Mouse (Mus musculus) induced T-regulatory cell, adult 2 months (primary cell): ENCODE measurements at regions not wholly inside any gene's neighbourhood (a gene's known extent, or its start where the extent isn't known, plus 50 kb on each side); places are given as distances from the start of the nearest gene placed in this dataset.

Experiments
- DNase-seq: peaks from one replicate; pipeline ENCODE4 v3.0.0-alpha.2; 2012; ENCODE audit warnings: low read depth

DNA sequence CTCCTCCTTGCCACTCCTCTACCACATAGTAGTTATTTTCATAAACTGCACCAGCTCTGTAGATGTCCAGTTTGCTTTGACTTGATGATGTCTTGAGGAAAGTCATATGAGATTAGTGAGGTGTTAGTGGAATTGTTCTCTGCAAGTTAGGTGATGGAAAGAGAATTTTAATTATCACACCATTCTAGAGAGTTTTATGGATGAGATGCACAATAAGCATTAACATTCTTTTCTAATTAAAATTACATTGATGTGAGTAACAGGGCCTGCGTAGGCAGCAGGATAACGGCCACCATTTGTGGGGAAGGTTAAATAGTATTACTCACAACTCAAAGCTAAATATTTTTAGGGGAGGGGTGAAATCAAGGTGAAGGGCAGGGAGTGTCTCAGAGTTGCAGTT, 466.7 kb downstream of the Pik3r1 start:
- DNase-seq, result no peak

DNA sequence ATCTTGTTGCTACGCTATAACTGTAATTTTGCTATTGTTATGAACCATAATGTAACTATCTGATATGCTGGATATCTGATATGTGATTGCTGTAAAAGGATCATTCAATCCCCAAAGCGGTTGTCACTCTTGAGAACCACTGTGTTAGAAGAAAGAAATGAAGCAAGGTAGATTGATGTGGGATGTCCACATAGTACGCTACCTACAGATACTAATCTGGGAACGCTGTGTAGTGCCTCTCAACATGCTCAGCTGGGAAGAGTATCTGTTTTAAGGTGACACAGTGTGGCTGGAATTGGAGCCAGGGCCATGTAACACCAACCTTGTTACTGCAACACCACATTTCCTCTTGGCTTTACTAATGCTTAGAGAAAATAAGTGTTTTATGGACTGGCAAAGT, 456.2 kb upstream of the Slc30a5 start:
- no peak for DNase-seq

DNA sequence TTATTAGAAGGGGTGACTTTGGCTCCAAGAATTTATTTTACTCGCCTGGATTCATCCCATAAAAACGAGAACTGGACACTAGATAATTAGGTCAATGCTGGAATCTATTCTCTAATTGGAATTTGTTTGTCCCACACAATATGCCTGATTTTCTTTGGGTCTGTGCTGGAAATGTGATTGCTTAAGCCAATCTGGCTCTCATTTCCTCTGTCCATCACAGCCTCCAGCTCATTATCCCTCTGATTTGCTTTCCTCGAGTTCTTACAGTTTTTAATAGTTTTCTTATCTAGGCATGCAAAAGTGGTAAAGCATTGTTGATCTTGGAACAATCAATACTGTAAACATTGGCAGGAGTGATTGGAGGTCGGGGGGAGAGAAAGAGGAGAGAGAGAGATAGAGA, 453.9 kb upstream of the Slc30a5 start:
- DNase-seq, result no peak

DNA sequence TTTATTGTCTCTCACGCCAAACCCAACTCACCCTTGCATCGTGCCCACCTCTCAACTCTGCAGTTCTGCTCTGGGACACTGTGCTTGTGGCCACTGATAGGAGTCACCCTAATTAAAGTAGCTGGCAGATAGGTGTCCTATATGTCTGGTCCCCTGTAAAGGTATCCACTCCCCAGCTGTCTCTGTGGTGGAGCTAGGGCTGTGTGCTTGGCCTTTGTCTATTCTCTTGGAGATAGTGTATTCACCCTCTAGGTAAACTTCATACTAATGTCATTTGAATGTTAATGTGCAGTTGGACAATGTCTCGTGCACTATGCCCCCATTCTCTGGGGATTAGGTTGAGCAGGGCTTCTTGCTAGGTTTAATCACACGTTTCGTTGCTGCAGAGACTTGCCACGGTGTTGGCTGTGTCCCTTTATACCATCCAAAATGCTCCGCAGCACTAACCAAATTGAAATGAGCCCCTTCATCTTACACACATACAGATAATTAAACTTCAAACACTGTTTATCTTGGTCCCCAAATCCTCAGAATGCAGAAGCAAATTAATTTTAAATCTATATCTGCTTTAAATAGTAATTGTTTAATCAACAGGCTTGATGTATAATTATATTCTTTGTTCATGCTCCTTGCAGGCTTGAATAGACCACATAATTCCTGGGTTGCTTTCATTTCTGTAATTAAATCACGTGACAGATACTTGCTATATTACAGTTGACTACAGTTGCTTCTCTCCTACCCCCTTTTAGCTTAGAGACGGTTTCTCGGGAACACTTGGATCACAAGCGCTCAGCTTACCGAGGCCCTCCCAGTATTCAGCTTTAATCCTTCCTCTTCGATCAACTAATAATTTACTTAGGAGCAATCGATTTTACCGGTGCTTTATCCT, 453.0 kb upstream of the Slc30a5 start:
- DNase-seq, result no peak

DNA sequence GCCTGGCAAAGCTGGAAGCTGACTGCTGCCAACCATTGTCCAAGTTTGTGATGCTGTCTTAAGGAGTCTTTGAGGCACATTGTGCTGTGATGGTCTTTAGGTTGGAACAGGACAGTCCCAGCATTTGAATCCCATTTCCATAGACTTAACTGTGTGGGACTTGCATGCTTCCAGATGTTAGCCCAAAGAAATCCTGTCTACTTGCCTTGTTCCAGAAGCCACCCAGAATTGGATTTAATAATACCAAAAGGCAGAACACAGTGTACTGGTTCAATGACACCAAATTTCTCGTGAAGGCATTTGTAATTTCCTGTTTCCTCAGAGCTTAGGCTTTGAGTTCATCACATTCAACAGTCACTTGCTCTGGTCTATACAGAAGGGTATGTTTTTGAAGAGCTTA, 444.9 kb upstream of the Slc30a5 start:
- no peak for DNase-seq

DNA sequence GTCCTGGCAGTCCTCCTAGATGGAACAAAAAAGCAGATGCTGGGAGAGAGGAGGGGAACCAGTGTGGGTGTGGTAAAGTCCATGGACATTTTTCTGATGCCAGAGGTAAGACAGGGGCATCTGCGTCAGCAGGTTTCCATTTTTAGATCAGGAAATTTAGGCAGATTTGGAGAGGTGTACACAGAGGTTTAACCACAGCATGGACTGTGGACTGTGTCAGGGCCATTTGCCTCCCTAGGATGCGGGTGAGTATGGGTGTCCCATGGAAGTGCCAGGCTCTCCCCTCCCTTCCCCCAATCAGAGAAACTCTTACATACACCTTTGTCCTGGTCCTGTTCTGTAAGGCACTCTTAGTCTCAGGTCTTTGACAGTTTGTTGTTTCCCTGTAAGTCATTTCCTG, 443.5 kb upstream of the Slc30a5 start:
- no peak for DNase-seq

DNA sequence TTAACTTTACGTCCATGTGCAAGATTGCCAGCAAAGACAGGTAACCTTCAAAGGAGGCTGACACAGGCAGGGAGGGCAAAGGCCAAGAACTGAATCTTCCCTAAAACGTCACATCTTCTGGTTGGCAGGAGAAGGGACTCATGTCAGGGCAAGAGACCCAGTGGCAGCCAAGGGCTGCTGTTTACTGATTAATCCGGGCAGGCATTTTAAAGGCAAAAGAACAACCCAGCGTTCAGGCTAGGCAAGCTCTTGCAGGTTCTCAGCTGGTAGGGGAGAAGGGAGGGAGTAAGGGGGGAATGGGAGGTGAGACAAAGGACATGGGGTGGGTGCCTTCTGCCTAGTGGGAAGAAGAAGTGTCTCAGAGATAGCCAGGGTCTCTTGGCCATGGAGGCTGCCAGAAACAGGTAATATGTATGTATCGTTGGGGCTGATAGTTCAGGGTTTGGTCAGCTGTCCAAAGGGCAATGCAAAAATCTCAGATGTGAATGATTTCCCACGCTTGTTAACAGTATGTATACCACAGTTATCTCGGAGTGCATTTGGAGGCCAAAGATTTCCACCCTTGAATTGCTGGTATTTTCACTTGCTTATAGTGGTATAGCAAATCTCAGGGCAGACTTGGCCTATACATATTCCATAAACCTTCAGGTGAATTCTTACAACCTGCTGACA, 441.4 kb upstream of the Slc30a5 start:
- no peak for DNase-seq

DNA sequence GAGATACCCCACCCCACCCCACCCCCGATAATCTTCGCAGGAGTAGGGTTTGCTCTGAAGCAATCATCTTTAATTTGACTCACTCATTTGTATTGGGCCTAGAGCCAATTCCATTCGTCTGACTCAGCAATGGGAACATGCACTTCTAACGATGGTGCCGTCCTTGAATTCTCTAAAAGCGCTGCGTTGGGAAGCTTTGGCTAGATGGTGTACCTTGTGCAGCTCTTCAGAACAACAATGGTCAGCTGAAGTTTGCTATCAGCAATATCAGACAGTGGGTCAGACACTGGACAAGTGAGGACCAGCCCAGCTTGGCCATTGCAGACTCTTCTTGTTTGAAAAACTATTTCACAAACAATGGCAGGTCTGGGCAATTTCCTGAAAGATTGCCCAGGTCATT, 440.1 kb upstream of the Slc30a5 start:
- no peak for DNase-seq

DNA sequence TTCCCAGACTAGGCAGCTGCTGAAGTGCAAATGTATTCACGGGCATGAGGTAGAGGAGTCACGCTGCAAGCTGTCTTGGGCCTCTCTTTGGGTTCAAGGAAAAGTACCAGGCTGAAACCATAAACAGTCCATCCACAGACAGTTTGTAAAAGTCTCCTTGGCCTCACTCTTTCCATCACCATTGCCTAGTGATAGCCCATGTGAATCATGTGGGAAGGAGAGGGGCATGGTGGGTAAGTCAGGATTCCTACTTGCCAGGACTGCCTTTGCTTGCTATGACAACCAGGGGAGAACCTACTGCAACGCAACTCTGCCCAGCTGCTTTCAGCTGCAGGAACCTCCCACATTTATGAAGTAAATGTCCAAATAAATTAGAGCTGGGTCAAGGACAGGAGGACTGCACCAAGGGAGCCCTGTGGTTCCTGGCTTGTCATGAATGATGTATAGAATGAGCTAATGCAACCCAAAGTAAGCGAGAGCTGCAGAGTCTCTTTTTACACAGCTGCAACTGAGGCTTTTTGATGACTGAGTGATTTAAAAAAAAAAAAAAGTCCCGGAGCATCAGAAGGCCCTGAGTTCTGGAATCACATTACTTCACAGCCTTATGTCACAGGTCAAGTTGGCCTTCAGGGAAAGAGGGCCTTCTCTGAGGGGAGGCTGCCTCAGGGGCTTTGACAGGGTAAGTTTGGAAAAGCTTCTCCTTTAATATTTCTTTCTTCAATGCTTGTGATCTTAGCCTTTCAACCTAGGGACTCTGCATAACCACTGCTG, 420.7 kb upstream of the Slc30a5 start:
- no peak for DNase-seq

DNA sequence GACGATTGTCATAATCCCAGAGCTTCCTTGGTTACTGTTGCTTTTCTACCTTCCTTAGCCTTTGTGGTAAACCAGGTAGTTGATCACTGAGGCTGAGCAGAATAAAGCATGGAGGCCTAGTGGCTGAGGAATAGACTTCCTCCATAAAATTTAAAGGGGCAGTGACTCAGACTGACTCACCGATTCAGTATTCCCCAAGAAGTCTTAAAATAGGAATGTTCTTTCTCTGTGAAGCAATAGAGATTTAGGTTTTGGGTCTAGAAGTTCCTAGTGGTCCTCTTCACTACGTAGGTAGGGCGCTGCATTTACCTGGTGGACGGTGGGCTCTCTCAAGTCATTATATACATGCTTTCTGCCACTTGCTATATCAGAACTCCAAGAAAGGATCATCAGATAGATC, 416.1 kb upstream of the Slc30a5 start:
- no peak for DNase-seq

DNA sequence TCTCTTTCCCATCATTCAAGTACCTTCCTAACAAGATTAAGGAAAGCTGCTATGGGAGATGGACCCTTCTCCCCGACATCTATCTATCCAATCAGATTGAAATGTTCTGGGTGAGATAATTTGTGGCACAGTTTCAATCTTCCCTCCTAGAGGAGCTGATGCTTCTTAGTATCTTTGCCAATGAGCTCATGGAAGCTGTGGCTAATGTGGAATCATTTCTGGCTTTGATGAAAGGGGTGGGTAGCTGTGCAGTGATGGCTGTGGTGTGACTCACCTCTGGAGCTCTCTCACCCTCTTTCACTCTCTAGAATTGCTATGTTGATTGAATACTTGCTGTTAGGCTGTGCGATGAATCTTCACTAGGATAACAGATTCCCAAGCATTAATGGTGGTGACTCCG, 411.1 kb upstream of the Slc30a5 start:
- no peak for DNase-seq

DNA sequence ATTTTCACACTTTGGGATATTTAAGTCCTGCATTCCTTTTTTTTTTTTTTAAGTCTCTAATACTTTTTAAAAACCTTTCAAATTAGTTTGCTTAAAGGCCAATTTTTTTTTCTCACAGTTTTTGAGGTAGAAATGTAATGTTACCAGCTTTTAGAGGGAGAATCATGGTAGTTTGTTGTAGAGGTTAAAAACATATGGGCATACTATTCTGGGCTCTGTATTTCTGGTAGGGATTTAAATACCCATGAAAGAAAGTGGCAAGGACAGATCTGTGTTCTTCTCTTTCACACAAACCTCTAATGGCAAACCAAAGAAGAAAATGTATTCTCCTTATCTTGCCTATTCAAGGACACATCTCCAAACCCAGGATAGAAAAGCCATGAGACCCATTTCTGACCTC, 405.6 kb upstream of the Slc30a5 start:
- DNase-seq, result no peak

DNA sequence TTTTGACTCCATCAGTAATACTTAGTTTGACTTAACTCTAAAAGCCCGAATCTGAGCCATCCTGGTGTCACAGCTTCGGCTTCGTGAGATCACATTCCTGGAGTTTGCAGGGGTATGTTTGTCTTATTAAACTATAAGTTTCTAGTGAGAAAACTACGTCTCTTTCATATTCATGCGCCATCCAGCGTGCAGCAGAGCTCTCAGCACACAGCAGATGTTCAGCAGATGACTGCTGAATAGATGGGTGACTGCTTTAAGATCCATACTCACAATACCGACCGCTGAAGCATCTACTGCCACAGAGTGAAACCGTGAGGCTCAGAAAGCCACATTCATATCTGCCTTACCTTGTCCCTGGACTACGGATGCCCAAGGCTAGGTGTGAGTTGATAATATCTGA, 403.8 kb upstream of the Slc30a5 start:
- DNase-seq, result no peak

DNA sequence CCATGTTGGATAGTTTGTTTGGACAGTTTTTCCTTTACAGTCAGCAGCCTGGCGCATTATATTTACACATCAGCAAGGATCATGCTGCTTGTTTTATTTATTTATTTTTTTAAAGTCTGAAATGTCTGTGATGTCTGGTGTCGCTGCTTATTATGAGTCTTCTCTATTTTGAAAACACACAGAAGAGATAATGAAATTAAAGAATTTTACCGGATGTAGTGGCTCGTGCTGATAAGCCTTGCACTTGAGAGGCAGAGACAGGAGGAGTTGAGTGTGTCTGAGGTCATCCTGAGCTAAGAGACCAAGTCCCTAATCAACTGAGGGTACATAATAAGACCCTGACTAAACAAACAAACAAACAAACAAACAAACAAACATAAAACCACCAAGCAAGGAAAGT, 402.6 kb upstream of the Slc30a5 start:
- no peak for DNase-seq

DNA sequence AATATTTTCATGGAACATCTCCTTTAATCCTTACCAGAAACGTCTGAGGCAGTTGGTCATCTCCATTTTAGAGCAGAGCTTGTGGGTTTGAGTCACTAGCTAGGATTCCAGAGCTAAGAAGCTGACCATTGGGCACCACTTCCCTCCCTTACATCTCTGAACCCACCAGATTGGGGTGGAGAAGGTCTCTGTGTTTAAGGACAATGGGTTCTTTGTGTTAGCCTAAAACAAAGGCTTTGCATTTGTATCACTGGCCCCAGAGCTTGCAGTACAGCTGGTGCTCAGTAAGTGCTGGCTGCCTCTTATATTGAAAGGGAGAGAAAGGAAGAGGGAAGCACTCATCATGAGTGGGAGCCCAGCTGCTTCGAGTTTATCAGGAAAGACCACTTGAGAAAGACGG, 401.9 kb upstream of the Slc30a5 start:
- no peak for DNase-seq

DNA sequence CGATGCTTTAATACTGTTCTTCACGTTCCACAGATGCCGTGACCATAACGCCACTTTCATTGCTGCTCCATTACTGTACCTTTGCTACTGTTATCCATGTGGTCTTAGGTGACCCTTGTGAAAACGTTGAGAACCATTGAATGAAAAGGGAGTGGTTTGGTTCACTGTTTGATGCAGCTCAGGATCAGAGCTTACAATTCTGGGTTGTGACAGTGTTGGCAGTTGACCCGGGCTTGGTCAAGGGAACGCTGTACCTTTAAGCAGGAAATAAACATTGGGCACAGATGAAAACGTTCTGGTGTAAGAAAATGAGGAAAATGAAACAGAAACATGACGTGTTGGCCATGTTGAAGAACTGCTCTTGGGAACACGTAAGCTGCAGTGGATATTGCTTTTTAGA, 401.3 kb upstream of the Slc30a5 start:
- no peak for DNase-seq

DNA sequence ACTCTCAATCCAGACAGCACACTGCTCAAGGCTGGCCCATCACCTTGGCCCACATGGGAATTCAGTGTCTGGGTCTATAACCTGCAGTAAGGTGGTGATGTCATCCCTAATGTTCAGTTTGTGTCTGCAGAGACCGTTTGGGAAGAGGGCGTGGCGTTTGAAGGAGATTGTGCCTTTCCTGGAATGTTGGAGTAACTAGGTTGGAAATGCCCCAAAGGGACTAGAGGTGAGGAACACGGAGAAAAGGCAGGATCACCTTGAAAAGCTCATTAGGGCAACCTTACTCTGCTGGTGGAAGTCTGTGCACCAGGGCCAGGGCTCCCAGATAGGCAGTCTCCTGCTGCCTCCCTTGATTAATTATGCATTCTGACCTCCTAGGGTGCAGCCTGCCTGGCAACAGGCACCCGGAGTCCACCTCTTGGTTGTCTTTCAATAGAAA, 400.6 kb upstream of the Slc30a5 start:
- DNase-seq, result no peak

DNA sequence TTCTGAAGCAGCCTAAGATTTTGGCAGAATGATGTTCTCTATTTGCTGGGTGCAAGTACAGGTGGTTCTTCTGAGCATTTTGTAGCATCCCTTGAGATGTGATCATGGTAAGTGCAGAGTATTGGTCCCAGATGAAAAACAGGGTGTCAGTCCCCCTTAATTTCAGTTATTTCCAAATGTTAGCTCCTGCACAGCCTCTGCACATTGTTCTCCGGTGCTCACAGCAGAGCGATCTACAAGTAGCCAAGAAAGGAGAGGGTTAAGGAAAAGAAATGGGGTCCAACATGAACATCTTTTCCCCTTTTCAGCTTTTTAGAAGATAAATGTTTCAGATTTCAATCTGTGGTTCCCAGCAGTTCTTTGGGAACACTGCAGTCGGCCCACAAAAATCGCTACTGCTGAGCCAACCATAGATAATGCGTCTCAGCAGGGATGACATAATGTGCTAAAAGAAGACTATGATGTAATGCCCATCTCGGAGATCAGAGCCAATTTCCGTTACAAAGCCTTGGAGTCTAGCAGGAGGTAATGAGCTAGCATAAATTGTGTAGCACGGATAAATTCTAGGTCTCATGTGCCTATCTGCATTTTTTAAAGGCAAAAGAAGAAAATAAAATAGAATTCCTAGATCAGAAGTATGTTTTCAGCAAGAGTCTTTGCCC, 400.1 kb upstream of the Slc30a5 start:
- no peak for DNase-seq

DNA sequence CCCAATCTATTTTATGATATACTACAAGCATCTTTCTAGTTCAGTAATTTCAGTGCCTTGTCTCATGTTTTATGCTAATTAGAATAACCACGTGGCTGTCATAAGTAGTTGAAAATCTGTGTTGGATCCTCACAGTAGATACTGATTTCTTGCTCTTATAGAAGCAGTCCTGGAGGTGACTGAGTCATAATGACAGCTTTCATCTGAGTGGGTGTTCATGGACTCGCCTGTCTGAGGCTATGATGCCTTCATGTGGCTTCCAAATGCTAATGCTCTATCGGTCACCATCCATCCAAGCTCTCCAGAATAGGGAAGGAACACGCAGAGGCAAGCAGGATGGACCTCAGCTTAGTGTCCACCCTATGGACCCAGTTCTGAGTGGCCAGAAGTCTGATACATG, 396.6 kb upstream of the Slc30a5 start:
- DNase-seq, result no peak

DNA sequence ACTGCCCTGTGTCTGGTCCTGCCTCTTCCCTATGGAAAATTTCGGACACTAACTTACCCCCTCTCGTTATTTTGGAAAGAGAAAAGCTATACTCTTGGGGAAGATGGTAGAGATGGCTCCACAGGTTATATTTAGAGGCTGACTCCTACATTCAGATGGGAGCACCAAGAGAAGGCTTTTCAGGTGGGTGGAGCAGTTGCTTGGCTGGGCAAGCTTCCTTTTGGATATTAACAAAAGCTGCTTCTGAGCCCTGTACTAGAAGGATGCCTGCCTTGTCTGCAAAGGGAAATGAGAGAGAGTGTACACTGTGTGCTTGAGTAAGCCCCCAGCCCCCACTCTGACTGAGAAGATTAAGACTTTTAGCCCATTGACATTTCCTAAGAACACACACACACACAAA, 392.1 kb upstream of the Slc30a5 start:
- no peak for DNase-seq

DNA sequence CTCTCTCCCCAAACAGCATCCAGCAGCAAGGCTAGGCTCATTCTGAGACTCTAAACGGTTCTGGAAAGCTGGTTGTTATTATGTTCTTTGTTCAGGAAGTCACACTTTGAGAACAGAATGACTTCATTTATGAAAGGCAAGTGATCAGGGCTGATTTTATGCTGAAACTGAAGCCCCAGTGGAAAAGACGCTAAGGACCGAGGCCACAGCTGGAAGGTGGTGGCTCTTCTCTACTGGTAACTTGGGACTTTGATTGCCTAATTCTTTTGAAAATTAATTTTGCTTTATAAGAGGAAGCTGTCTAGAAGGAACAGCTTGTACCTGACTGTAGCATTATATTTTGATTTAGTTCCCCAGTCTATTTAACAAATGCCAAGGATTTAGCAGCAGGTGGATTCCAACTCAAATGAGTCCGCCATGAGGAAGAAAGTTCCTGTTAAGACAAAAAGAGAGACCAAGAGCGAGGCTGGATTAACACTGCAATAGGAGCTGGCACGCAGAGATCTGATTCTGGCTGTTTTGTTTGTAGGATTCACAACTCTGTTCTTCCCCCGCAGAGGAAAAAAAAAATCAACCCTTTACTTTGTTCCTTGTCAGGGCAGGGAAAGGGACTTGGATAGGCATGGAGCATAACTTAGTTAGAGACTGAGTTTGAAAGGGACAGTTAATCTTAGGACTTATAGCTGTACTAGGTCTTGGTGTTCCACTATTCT, 388.3 kb upstream of the Slc30a5 start:
- no peak for DNase-seq

DNA sequence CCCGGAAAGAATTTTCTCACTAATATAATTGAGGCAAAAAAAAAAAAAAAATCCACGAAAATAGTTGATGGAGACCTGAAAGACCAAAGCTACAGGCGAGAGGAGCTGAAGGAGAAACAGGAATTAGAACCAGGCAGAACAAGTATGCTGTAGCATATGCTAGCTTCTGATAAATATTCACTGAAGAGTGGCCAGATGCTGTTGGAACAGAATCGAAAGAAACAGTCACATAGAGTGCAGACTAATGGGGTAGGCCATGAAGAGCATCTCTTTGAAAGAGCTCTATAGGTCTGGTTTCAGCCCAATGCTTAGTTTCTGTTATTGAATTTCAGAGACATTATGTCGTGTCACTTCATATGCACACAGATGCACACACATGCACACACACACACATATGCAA, 386.3 kb upstream of the Slc30a5 start:
- DNase-seq, result no peak
